Mouse (Mus musculus) right cerebral cortex, postnatal 4 days (tissue): ENCODE data around the gene Cltb.
"Not testable (repeated sequence)": the region's sequence is repeated elsewhere in the genome, so short reads cannot be mapped to it uniquely, and the experiment has no call there.

Experiments
- DNase-seq: peaks from one replicate; pipeline ENCODE4 v3.0.0-alpha.2; 2022

Cltb gene

GRCm38 (mm10) chr13:54610972-54611754 lies at the start of gene Cltb:
Gene Cltb (minus strand): TSS chr13:54611344.
- DNase-seq, result peak; percentile 94

- DNase-seq, result no peak
Observed at GRCm38 (mm10) chr13:54660877-54661276, 49.7 kb upstream of the Cltb start.

GRCm38 (mm10) chr13:54650461-54650860 lies 39.3 kb upstream of the Cltb start:
- DNase-seq, result no peak

- no peak for DNase-seq
Observed at GRCm38 (mm10) chr13:54635011-54635410, 23.9 kb upstream of the Cltb start.

GRCm38 (mm10) chr13:54632731-54633277 lies 21.7 kb upstream of the Cltb start:
- no peak for DNase-seq

GRCm38 (mm10) chr13:54629128-54629527 lies 18.0 kb upstream of the Cltb start:
- DNase-seq, result no peak

GRCm38 (mm10) chr13:54621960-54622521 lies 10.9 kb upstream of the Cltb start:
- DNase-seq, result no peak

- peak; percentile 100 for DNase-seq
Observed at GRCm38 (mm10) chr13:54621155-54621932, 10.2 kb upstream of the Cltb start, which contains the start of gene Faf2. Gene Faf2 (plus strand): TSS chr13:54621784.

- no peak for DNase-seq
Observed at GRCm38 (mm10) chr13:54616998-54617397, 5.9 kb upstream of the Cltb start.

GRCm38 (mm10) chr13:54616307-54616706 lies 5.2 kb upstream of the Cltb start:
- DNase-seq, result no peak

- not testable (repeated sequence) for DNase-seq
Observed at GRCm38 (mm10) chr13:54613141-54613540, 2.0 kb upstream of the Cltb start.

- no peak for DNase-seq
Observed at GRCm38 (mm10) chr13:54610613-54610971, 552 bp downstream of the Cltb start.

GRCm38 (mm10) chr13:54609301-54609700 lies 1.8 kb downstream of the Cltb start:
- DNase-seq, result no peak

GRCm38 (mm10) chr13:54608666-54609065 lies 2.5 kb downstream of the Cltb start:
- DNase-seq, result no peak

- DNase-seq, result no peak
Observed at GRCm38 (mm10) chr13:54608002-54608401, 3.1 kb downstream of the Cltb start.

GRCm38 (mm10) chr13:54607204-54607603 lies 3.9 kb downstream of the Cltb start:
- no peak for DNase-seq

- DNase-seq, result no peak
Observed at GRCm38 (mm10) chr13:54605426-54605825, 5.7 kb downstream of the Cltb start.

GRCm38 (mm10) chr13:54604221-54604620 lies 6.9 kb downstream of the Cltb start:
- no peak for DNase-seq

- no peak for DNase-seq
Observed at GRCm38 (mm10) chr13:54603501-54603900, 7.6 kb downstream of the Cltb start.

- DNase-seq, result no peak
Observed at GRCm38 (mm10) chr13:54602639-54603111, 8.5 kb downstream of the Cltb start.

GRCm38 (mm10) chr13:54598622-54599143 lies 12.5 kb downstream of the Cltb start:
- no peak for DNase-seq

- no peak for DNase-seq
Observed at GRCm38 (mm10) chr13:54596870-54597269, 14.3 kb downstream of the Cltb start.

GRCm38 (mm10) chr13:54596107-54596690 lies 14.9 kb downstream of the Cltb start:
- no peak for DNase-seq
